Mouse (Mus musculus) thymus, adult 2 months (tissue): ENCODE measurements at regions not wholly inside any gene's neighbourhood (a gene's known extent, or its start where the extent isn't known, plus 50 kb on each side); places are given as distances from the start of the nearest gene placed in this dataset.

Experiments used
- CTCF ChIP-seq: fragments of 200-500 bp; IDR thresholded peaks from 2 replicates; pipeline ENCODE4 v1.5.1; 2012; ENCODE audit warnings: mild to moderate bottlenecking, control low read depth, low read length, moderate library complexity, borderline replicate concordance; ENCODE audit not compliant: control insufficient read depth, poor library complexity, insufficient read depth; ENCODE audit errors: extremely low read depth
- POLR2A ChIP-seq: fragments of 200-500 bp; IDR thresholded peaks from 2 replicates; pipeline ENCODE4 v1.6.1; 2012; ENCODE audit warnings: mild to moderate bottlenecking, low read length, control low read depth, moderate library complexity; ENCODE audit not compliant: control insufficient read depth, poor library complexity, insufficient read depth; ENCODE audit errors: extremely low read depth

DNA sequence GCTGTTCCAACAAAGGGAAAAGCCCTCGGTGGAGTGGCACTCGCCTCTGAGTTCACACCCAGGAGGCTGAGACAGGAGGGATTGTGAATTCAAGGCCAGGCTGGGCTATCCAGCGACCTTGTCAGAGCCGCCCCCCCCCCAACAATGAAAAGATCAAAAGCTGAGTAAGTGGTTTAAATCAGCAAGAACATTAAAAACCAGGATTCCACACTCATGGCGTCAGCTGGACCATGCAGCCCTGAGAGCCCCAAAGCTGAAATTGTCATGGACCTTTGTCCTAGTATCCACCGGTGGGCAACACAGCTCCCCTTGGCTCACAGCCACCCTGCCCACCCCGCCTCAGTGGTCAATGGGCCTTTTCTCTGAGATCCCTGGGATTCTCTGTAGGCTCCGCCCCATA is 283.6 kb upstream of the Tbx3 start:
- TF ChIP-seq POLR2A: no peak
- TF ChIP-seq CTCF: no peak
